Comparison of ENCODE assay signal across 15 mouse cellular contexts in the genomic region with DNA sequence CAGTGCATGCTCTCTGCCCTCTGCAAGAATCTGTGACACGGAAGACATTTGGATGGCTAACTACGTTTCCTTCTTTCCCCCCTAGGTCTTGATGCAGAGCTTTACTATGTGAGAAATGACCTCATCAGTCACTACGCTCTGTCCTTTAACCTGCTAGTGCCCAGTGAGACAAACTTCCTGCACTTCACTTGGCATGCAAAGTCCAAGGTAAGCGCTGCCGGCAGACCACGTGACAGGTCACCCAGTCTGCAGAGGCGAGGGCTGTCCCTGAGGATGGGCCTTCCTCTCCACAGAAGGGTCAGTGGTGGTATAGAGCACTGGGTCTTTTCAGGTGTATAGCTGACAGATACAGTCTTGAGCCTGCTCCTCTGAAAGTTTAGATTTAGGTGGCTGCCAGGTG. TPM values are rescaled to one million over a fixed set of nuclear protein-coding genes. Genes with fewer than 3 reads are reported as not detected.
DNase-seq lines count a peak whose midpoint lies in the region; ATAC-seq and TF ChIP-seq lines count a peak whose summit lies in the region.
"Had no signal": no experiment of that assay in that cellular context is flagged by ENCODE, and none has a peak within 500 bp of the region (broad histone marks: within the 10 kb centered on the region; RNA-seq: fewer than 3 reads in every experiment).

No protein-coding gene starts in this region.

- ATAC-seq in hindbrain, embryonic 13.5 days (ENCODE audit: low FRiP score): no peak
- no peak for ATAC-seq in hindbrain, embryonic 14.5 days (ENCODE audit: low FRiP score)
- peak; percentile 51; the same call in 1 of the 2 replicates for ATAC-seq in intestine, embryonic 15.5 days
- ATAC-seq in limb, embryonic 14.5 days (ENCODE audit: low FRiP score, low read depth): no peak
- no peak for ATAC-seq in granulocyte monocyte progenitor cell, adult 5-6 weeks (replicated peaks; ENCODE audit: poor library complexity, severe bottlenecking)
- ATAC-seq: Patski had no signal

- DNase-seq in hindbrain, embryonic 14.5 days (ENCODE audit: low spot score): no peak
- peak; percentile 68 to 71 for DNase-seq in kidney, adult 8-10 months
- DNase-seq in limb, embryonic 14.5 days (ENCODE audit: low spot score): no peak
- no peak for DNase-seq in lung, postnatal 25 days (ENCODE audit: low spot score)
- DNase-seq: cerebellum, adult 18-20 months had no signal

- H3K4me1 ChIP-seq in hindbrain, embryonic 13.5 days (replicated peaks): peaks cover 52% of the 10 kb centered on the region
- peaks cover 18% of the 10 kb centered on the region; the same call in 1 of the 2 replicates for H3K4me1 ChIP-seq in hindbrain, embryonic 14.5 days (replicated peaks; ENCODE audit: control insufficient read depth, insufficient read depth, low read length)
- H3K4me1 ChIP-seq in intestine, embryonic 15.5 days (replicated peaks): peaks cover 61% of the 10 kb centered on the region
- peaks cover 50% of the 10 kb centered on the region for H3K4me1 ChIP-seq in limb, embryonic 14.5 days (ENCODE audit: control insufficient read depth, insufficient read depth, low read length)

- H3K9ac ChIP-seq in hindbrain, embryonic 13.5 days: 0 out of 2 replicates have a peak overlapping the region, but pooled peaks have one; percentile 15
- no peak overlapping the region for H3K9ac ChIP-seq in hindbrain, embryonic 14.5 days
- H3K9ac ChIP-seq in intestine, embryonic 15.5 days: no peak overlapping the region
- no peak overlapping the region for H3K9ac ChIP-seq in limb, embryonic 14.5 days (ENCODE audit: low read depth, low read length, severe bottlenecking)
- H3K9ac ChIP-seq: forebrain, embryonic 12.5 days; neural tube, embryonic 13.5 days had no signal

- no peak overlapping the region for H3K27ac ChIP-seq in hindbrain, embryonic 13.5 days
- H3K27ac ChIP-seq in hindbrain, embryonic 14.5 days: no peak overlapping the region
- H3K27ac ChIP-seq in intestine, embryonic 15.5 days: peak overlapping the region; percentile 54
- H3K27ac ChIP-seq in limb, embryonic 14.5 days (replicated peaks; ENCODE audit: low read depth, low read length): peak overlapping the region; percentile 4; the same call in 1 of the 2 replicates
- H3K27ac ChIP-seq: forebrain, embryonic 12.5 days; hindbrain, embryonic 10.5 days; layer of hippocampus, adult 2 months; macrophage; neural tube, embryonic 13.5 days had no signal

- no peaks in the 10 kb centered on the region for H3K9me3 ChIP-seq in hindbrain, embryonic 13.5 days
- H3K9me3 ChIP-seq in hindbrain, embryonic 14.5 days (ENCODE audit: control insufficient read depth, low read length): no peaks in the 10 kb centered on the region
- H3K9me3 ChIP-seq in intestine, embryonic 15.5 days: no peaks in the 10 kb centered on the region
- H3K9me3 ChIP-seq in limb, embryonic 14.5 days (ENCODE audit: control insufficient read depth, low read length): peaks cover 3% of the 10 kb centered on the region; the same call in 1 of the 2 replicates
- H3K9me3 ChIP-seq: neural tube, embryonic 13.5 days had no signal

- H3K27me3 ChIP-seq in hindbrain, embryonic 13.5 days: no peaks in the 10 kb centered on the region
- no peaks in the 10 kb centered on the region for H3K27me3 ChIP-seq in hindbrain, embryonic 14.5 days (ENCODE audit: control insufficient read depth, insufficient read depth, low read length)
- no peaks in the 10 kb centered on the region for H3K27me3 ChIP-seq in intestine, embryonic 15.5 days (replicated peaks)
- no peaks in the 10 kb centered on the region for H3K27me3 ChIP-seq in limb, embryonic 14.5 days (ENCODE audit: control insufficient read depth, insufficient read depth, low read length)
- H3K27me3 ChIP-seq: CH12.LX; forebrain, embryonic 12.5 days; neural tube, embryonic 13.5 days; Patski had no signal

- H3K4me3 ChIP-seq in hindbrain, embryonic 13.5 days: no peak overlapping the region
- H3K4me3 ChIP-seq in hindbrain, embryonic 14.5 days (replicated peaks; ENCODE audit: low read length): no peak overlapping the region
- no peak overlapping the region for H3K4me3 ChIP-seq in intestine, embryonic 15.5 days (replicated peaks)
- no peak overlapping the region for H3K4me3 ChIP-seq in limb, embryonic 14.5 days (replicated peaks; ENCODE audit: low read length)
- H3K4me3 ChIP-seq: forebrain, embryonic 12.5 days; hindbrain, embryonic 10.5 days; layer of hippocampus, adult 2 months; neural tube, embryonic 13.5 days had no signal

- H3K36me3 ChIP-seq in hindbrain, embryonic 13.5 days: peaks cover 10% of the 10 kb centered on the region
- no peaks in the 10 kb centered on the region for H3K36me3 ChIP-seq in hindbrain, embryonic 14.5 days (replicated peaks; ENCODE audit: control insufficient read depth, insufficient read depth)
- peaks cover 3% of the 10 kb centered on the region; the same call in 1 of the 2 replicates for H3K36me3 ChIP-seq in intestine, embryonic 15.5 days
- H3K36me3 ChIP-seq in limb, embryonic 14.5 days (ENCODE audit: control insufficient read depth, insufficient read depth, low read length): peaks cover 14% of the 10 kb centered on the region

- no peak for TF ChIP-seq POLR2A in limb, embryonic 14.5 days (IDR thresholded peaks at IDR 0.05; ENCODE audit: borderline replicate concordance, extremely low read depth, insufficient read depth, insufficient read length)

- WGBS in hindbrain, embryonic 13.5 days: 85% methylated on average over 7 of the region's 7 CpGs
- 82% methylated on average over 7 of the region's 7 CpGs for WGBS in hindbrain, embryonic 14.5 days
- WGBS in intestine, embryonic 15.5 days: 54% methylated on average over 7 of the region's 7 CpGs
- WGBS in limb, embryonic 14.5 days: 69% methylated on average over 7 of the region's 7 CpGs

- no peak overlapping the region for H3K4me2 ChIP-seq in hindbrain, embryonic 13.5 days
- H3K4me2 ChIP-seq in hindbrain, embryonic 14.5 days (replicated peaks): no peak overlapping the region
- H3K4me2 ChIP-seq in intestine, embryonic 15.5 days (replicated peaks): no peak overlapping the region
- H3K4me2 ChIP-seq in limb, embryonic 14.5 days (replicated peaks; ENCODE audit: low read depth, low read length, severe bottlenecking): no peak overlapping the region
- H3K4me2 ChIP-seq: forebrain, embryonic 12.5 days; neural tube, embryonic 13.5 days had no signal

RNA-seq across cellular contexts. Expression of a gene that starts 27.1 kb away (rescaled TPM):
- 10.9 and 11.0 TPM in 2 replicates for polyA plus RNA-seq in hindbrain, embryonic 13.5 days (2015; fragmentation: Nextera tagmentation; extraction: Ambion mirVana)
- polyA plus RNA-seq in hindbrain, embryonic 14.5 days (2014; fragmentation: Nextera tagmentation; extraction: Ambion mirVana): 14.1 and 14.5 TPM in 2 replicates
- polyA plus RNA-seq in intestine, embryonic 15.5 days (2015; fragmentation: Nextera tagmentation; extraction: Ambion mirVana): 19.7 and 21.2 TPM in 2 replicates
- 79.8 and 83.7 TPM in 2 replicates for polyA plus RNA-seq in limb, embryonic 14.5 days (2012; rRNA removed)
- polyA plus RNA-seq in limb, embryonic 14.5 days (2014; fragmentation: Nextera tagmentation; extraction: Ambion mirVana): 37.5 and 58.6 TPM in 2 replicates
- 2.9 and 4.4 TPM in 2 replicates for total RNA-seq in granulocyte monocyte progenitor cell, adult 5-6 weeks (2014; fragmentation: Nextera tagmentation)
- total RNA-seq in granulocyte monocyte progenitor cell, adult 5-6 weeks (2017): 0.10 and 0.95 TPM in 2 replicates

Comparison
In these comparisons a context has a peak if more than half of its experiments do, and no peak if none do; other contexts are left out.
1. H3K27ac ChIP-seq: peak in intestine, embryonic 15.5 days (single experiment) and limb, embryonic 14.5 days (single experiment); none in hindbrain, embryonic 13.5 days (single experiment) and hindbrain, embryonic 14.5 days (single experiment).
2. DNase-seq: peak in kidney, adult 8-10 months (2 of 2); none in hindbrain, embryonic 14.5 days (single experiment), limb, embryonic 14.5 days (single experiment) and lung, postnatal 25 days (single experiment).